Mouse (Mus musculus): ENCODE results near the gene Prdm5. TPM values are rescaled to one million over a fixed set of nuclear protein-coding genes. Genes with fewer than 3 reads are reported as not detected.

Prdm5 gene
- polyA plus RNA-seq, 2 experiments = 1.1 to 1.4 TPM

DNA sequence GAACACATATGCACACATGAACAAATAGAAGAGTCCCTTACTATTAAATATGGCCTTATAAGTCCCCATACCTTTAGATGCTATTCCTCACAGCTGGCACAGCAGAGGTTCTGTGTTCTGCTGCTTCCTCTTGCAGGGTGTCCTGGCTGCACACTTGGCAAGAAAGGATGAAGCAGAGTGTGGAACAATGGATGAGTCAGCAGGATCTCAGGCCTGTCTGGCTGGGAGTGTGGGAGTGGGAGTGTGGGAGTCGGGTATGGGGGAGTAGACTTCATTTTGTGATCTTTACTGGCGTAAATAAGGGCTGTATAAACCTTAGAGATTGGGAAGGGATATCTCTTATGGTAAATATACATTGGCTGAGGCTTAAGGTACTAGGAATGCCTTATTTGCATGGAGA lies 14.1 kb downstream of the Prdm5 start:
- DNase-seq (ENCODE audit: low read depth in 3 of 3, low spot score in 3 of 3) (no peak), ATAC-seq (ENCODE audit: insufficient read depth) (no peak)
- no peak overlapping the region for H3K9ac ChIP-seq (replicated peaks)
- no peak overlapping the region for H3K4me3 ChIP-seq (ENCODE audit: insufficient read depth in 1 of 2, low read depth in 2 of 2, low read length in 2 of 2)
- 63% methylated on average over 2 of the region's 2 CpGs for WGBS (ENCODE audit: insufficient replicate concordance)
- H3K4me2 ChIP-seq (ENCODE audit: low read depth) = no peak overlapping the region
- no peaks in the 10 kb centered on the region for H3K4me1 ChIP-seq (replicated peaks; ENCODE audit: control insufficient read depth in 2 of 2, insufficient read depth in 2 of 2, low read length in 1 of 2)
- H3K27ac ChIP-seq = no peak overlapping the region
- no peaks in the 10 kb centered on the region for H3K36me3 ChIP-seq (replicated peaks; ENCODE audit: control insufficient read depth, insufficient read depth, low read depth)
- H3K9me3 ChIP-seq (ENCODE audit: control insufficient read depth, low read length) = no peaks in the 10 kb centered on the region
- H3K27me3 ChIP-seq (ENCODE audit: control insufficient read depth, insufficient read depth, low read length) = no peaks in the 10 kb centered on the region
- TF ChIP-seq EP300 (IDR thresholded peaks at IDR 0.05; ENCODE audit: low read depth) = no peak
- no peak for TF ChIP-seq CTCF (IDR thresholded peaks at IDR 0.05; ENCODE audit: low read depth)

DNA sequence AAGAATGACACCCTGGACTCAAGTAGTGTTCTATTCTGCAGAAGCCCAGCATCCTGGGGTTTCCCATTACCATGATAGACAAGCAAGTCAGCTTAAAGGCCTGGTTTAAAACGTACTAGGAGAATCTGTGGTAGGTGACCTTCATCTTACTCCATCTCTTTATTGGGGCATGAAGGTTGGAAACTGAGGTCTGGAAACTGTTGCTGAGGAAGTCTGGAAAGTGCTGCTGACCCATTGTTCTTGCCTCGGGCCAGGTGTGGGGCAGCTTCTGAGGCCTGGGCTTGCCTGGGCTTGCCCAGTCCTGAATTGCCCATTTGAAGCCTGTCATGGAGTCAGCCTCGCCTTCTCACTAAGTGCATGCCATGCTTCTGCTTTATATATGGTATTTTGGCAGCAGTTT lies 17.8 kb downstream of the Prdm5 start:
- DNase-seq (ENCODE audit: low read depth in 3 of 3, low spot score in 3 of 3) (no peak), ATAC-seq (ENCODE audit: insufficient read depth) (no peak)
- Histone ChIP-seq H3K27me3 (ENCODE audit: control insufficient read depth, insufficient read depth, low read length) (no peaks in the 10 kb centered on the region), H3K9me3 (ENCODE audit: control insufficient read depth, low read length) (no peaks in the 10 kb centered on the region), H3K36me3 (replicated peaks; ENCODE audit: control insufficient read depth, insufficient read depth, low read depth) (no peaks in the 10 kb centered on the region), H3K4me1 (replicated peaks; ENCODE audit: control insufficient read depth in 2 of 2, insufficient read depth in 2 of 2, low read length in 1 of 2) (no peaks in the 10 kb centered on the region), H3K27ac (no peak overlapping the region), H3K4me2 (ENCODE audit: low read depth) (no peak overlapping the region), H3K4me3 (ENCODE audit: insufficient read depth in 1 of 2, low read depth in 2 of 2, low read length in 2 of 2) (no peak overlapping the region), H3K9ac (replicated peaks) (no peak overlapping the region)
- TF ChIP-seq CTCF (IDR thresholded peaks at IDR 0.05; ENCODE audit: low read depth) (no peak), EP300 (IDR thresholded peaks at IDR 0.05; ENCODE audit: low read depth) (no peak)
- WGBS (ENCODE audit: insufficient replicate concordance) = 55% methylated on average over 3 of the region's 3 CpGs

DNA sequence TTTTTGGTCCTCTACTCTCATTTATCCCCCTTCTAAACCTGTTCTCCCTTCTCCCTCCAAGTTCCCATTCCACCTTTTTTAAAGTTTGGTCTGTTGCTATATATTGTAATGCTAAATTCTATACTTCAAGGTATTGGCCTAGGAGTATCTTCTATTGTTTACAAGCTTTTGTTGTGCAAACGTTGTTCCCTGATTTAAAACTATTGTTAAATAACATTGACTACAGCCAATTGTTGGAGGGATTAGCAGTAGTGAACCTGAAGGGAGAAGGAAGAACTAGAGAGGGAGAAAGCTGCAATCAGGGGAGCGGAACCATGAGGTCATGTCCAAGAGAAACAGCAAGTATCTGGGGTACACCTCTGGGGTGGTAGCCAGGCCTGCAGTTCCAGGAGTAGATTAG lies 18.5 kb downstream of the Prdm5 start:
- ATAC-seq (ENCODE audit: insufficient read depth) (no peak), DNase-seq (ENCODE audit: low read depth in 3 of 3, low spot score in 3 of 3) (no peak)
- Histone ChIP-seq H3K27ac (no peak overlapping the region), H3K36me3 (replicated peaks; ENCODE audit: control insufficient read depth, insufficient read depth, low read depth) (no peaks in the 10 kb centered on the region), H3K4me2 (ENCODE audit: low read depth) (no peak overlapping the region), H3K4me1 (replicated peaks; ENCODE audit: control insufficient read depth in 2 of 2, insufficient read depth in 2 of 2, low read length in 1 of 2) (no peaks in the 10 kb centered on the region), H3K9me3 (ENCODE audit: control insufficient read depth, low read length) (no peaks in the 10 kb centered on the region), H3K4me3 (ENCODE audit: insufficient read depth in 1 of 2, low read depth in 2 of 2, low read length in 2 of 2) (no peak overlapping the region), H3K9ac (replicated peaks) (no peak overlapping the region), H3K27me3 (ENCODE audit: control insufficient read depth, insufficient read depth, low read length) (no peaks in the 10 kb centered on the region)
- 53% methylated on average over 2 of the region's 2 CpGs for WGBS (ENCODE audit: insufficient replicate concordance)
- TF ChIP-seq EP300 (IDR thresholded peaks at IDR 0.05; ENCODE audit: low read depth) = no peak
- no peak for TF ChIP-seq CTCF (IDR thresholded peaks at IDR 0.05; ENCODE audit: low read depth)

DNA sequence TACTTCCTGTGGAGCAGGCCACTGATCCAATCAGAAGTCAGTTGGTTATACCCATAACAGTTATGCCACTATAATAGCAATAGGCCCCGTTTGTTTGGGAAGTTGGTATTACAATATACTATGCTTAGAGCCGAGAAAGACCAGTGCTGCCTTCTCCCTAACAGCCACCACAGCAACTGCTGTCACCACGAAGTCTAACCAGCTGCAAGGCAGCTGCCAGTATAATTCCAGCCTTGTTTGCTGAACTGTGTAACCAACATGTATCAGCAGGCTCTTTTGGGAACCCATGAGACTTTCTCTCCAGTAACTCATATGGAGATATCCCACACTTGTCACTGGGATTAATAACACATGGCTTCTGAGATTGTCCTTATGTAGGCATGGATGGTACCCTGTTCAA lies 19.6 kb downstream of the Prdm5 start:
- H3K4me2 ChIP-seq (ENCODE audit: low read depth) = no peak overlapping the region
- no peaks in the 10 kb centered on the region for H3K27me3 ChIP-seq (ENCODE audit: control insufficient read depth, insufficient read depth, low read length)
- ATAC-seq (ENCODE audit: insufficient read depth) (no peak), DNase-seq (ENCODE audit: low read depth in 3 of 3, low spot score in 3 of 3) (no peak)
- no peaks in the 10 kb centered on the region for H3K9me3 ChIP-seq (ENCODE audit: control insufficient read depth, low read length)
- no peak overlapping the region for H3K4me3 ChIP-seq (ENCODE audit: insufficient read depth in 1 of 2, low read depth in 2 of 2, low read length in 2 of 2)
- WGBS (ENCODE audit: insufficient replicate concordance) = 54% methylated on average over 3 of the region's 3 CpGs
- no peaks in the 10 kb centered on the region for H3K4me1 ChIP-seq (replicated peaks; ENCODE audit: control insufficient read depth in 2 of 2, insufficient read depth in 2 of 2, low read length in 1 of 2)
- no peaks in the 10 kb centered on the region for H3K36me3 ChIP-seq (replicated peaks; ENCODE audit: control insufficient read depth, insufficient read depth, low read depth)
- no peak overlapping the region for H3K9ac ChIP-seq (replicated peaks)
- TF ChIP-seq EP300 (IDR thresholded peaks at IDR 0.05; ENCODE audit: low read depth) (no peak), CTCF (IDR thresholded peaks at IDR 0.05; ENCODE audit: low read depth) (no peak)
- H3K27ac ChIP-seq = no peak overlapping the region

DNA sequence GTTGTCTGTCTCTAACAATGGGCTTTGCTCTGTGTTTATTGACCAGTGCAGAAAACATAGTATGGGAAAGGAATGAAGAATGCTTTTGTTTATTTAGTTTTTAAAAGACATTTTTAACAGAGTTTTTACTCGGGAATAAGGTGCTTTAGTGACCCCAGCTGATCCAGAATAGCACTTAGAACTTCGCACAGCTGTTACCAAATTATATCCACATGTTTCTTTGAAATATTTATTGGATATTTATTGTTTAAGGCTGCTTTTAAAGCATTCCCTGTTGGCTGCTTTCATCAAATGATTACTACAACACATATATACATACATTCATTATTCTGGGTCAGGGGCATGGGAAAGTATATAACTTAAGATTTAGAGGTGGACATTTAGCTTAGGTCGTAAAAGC lies 32.9 kb downstream of the Prdm5 start:
- 55% methylated on average over 3 of the region's 3 CpGs for WGBS (ENCODE audit: insufficient replicate concordance)

More for the DNA sequence above, 32.9 kb downstream of the Prdm5 start:
- Histone ChIP-seq H3K9me3 (ENCODE audit: control insufficient read depth, low read length) (no peaks in the 10 kb centered on the region), H3K4me2 (ENCODE audit: low read depth) (no peak overlapping the region), H3K9ac (replicated peaks) (no peak overlapping the region), H3K27me3 (ENCODE audit: control insufficient read depth, insufficient read depth, low read length) (no peaks in the 10 kb centered on the region), H3K4me3 (ENCODE audit: insufficient read depth in 1 of 2, low read depth in 2 of 2, low read length in 2 of 2) (no peak overlapping the region), H3K36me3 (replicated peaks; ENCODE audit: control insufficient read depth, insufficient read depth, low read depth) (no peaks in the 10 kb centered on the region), H3K4me1 (replicated peaks; ENCODE audit: control insufficient read depth in 2 of 2, insufficient read depth in 2 of 2, low read length in 1 of 2) (no peaks in the 10 kb centered on the region), H3K27ac (no peak overlapping the region)
- ATAC-seq (ENCODE audit: insufficient read depth) (no peak), DNase-seq (ENCODE audit: low read depth in 3 of 3, low spot score in 3 of 3) (no peak)
- no peak for TF ChIP-seq EP300 (IDR thresholded peaks at IDR 0.05; ENCODE audit: low read depth)
- TF ChIP-seq CTCF (IDR thresholded peaks at IDR 0.05; ENCODE audit: low read depth) = no peak
